Comparison of ENCODE assay signal across 14 mouse cellular contexts in the genomic region with DNA sequence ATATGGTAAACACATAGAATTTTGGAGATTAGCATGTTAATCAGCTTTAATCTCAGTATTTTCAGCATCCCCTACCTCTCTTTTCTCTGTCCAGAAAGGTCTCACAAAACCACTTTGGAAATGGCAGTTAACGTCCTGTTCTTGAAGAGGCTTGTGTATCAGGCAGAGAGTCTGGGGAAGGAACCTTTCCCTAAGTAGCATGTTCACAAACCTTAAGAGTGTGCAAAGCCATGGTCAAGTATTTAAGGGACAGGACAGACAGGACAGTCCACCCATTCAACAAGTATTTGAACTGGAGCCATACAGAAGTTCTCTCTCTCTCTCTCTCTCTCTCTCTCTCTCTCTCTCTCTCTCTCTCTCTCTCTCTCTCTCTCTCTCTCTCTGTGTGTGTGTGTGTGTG. TPM values are rescaled to one million over a fixed set of nuclear protein-coding genes. Genes with fewer than 3 reads are reported as not detected.
DNase-seq lines count a peak whose midpoint lies in the region; ATAC-seq and TF ChIP-seq lines count a peak whose summit lies in the region.
"Had no signal": no experiment of that assay in that cellular context is flagged by ENCODE, and none has a peak within 500 bp of the region (broad histone marks: within the 10 kb centered on the region; RNA-seq: fewer than 3 reads in every experiment).

No protein-coding gene starts in this region.

- DNase-seq in heart, embryonic 10.5 days (ENCODE audit: low spot score), result no peak
- DNase-seq in heart, postnatal 4 days, result no peak
- no peak for DNase-seq in stomach, postnatal 0 days (ENCODE audit: low spot score)
- no peak for DNase-seq in hindbrain, postnatal 0 days (ENCODE audit: low spot score)
- DNase-seq in retina, postnatal 1 day, result peak; percentile 16
- no peak for DNase-seq in left cerebral cortex, adult 9 months (ENCODE audit: low spot score in 2 of 2)

- H3K4me1 ChIP-seq in heart, embryonic 10.5 days, result peaks cover 22% of the 10 kb centered on the region
- H3K4me1 ChIP-seq in stomach, embryonic 16.5 days (ENCODE audit: control insufficient read depth, insufficient read depth, low read length), result peaks cover 11% of the 10 kb centered on the region
- H3K4me1 ChIP-seq in stomach, postnatal 0 days (replicated peaks; ENCODE audit: control insufficient read depth, insufficient read depth), result 0 out of 2 replicates have a peak, but pooled peaks cover 2% of the 10 kb centered on the region
- peaks cover 7% of the 10 kb centered on the region; the same call in 1 of the 2 replicates for H3K4me1 ChIP-seq in hindbrain, postnatal 0 days (ENCODE audit: insufficient read depth, low read length)
- H3K4me1 ChIP-seq in intestine, embryonic 16.5 days (ENCODE audit: control insufficient read depth, insufficient read depth, low read length), result peaks cover 15% of the 10 kb centered on the region

- TF ChIP-seq CTCF in stomach, postnatal 0 days (IDR thresholded peaks at IDR 0.05; ENCODE audit: low read depth), result no peak
- no peak for TF ChIP-seq CTCF in hindbrain, postnatal 0 days (IDR thresholded peaks at IDR 0.05; ENCODE audit: low read depth)

- H3K27ac ChIP-seq in heart, embryonic 10.5 days, result no peak overlapping the region
- H3K27ac ChIP-seq in stomach, embryonic 16.5 days (ENCODE audit: low read length), result no peak overlapping the region
- H3K27ac ChIP-seq in stomach, postnatal 0 days (replicated peaks), result no peak overlapping the region
- H3K27ac ChIP-seq in hindbrain, postnatal 0 days, result no peak overlapping the region
- H3K27ac ChIP-seq in intestine, embryonic 16.5 days (ENCODE audit: low read length), result no peak overlapping the region
- H3K27ac ChIP-seq: liver, embryonic 14.5 days had no signal

- no peak overlapping the region for H3K9ac ChIP-seq in stomach, embryonic 16.5 days (ENCODE audit: low read length)
- H3K9ac ChIP-seq in stomach, postnatal 0 days (ENCODE audit: low read length), result no peak overlapping the region
- H3K9ac ChIP-seq in hindbrain, postnatal 0 days (replicated peaks; ENCODE audit: low read length), result no peak overlapping the region
- no peak overlapping the region for H3K9ac ChIP-seq in intestine, embryonic 16.5 days (ENCODE audit: low read depth, low read length)
- H3K9ac ChIP-seq: liver, embryonic 14.5 days had no signal

- peaks cover 20% of the 10 kb centered on the region for H3K27me3 ChIP-seq in heart, embryonic 10.5 days (ENCODE audit: insufficient read depth, poor library complexity, severe bottlenecking)
- H3K27me3 ChIP-seq in stomach, embryonic 16.5 days (ENCODE audit: control insufficient read depth, insufficient read depth, low read length), result no peaks in the 10 kb centered on the region; the same call in 1 of the 2 replicates
- H3K27me3 ChIP-seq in stomach, postnatal 0 days (ENCODE audit: control insufficient read depth, insufficient read depth, low read length), result 0 out of 2 replicates have a peak, but pooled peaks cover 2% of the 10 kb centered on the region
- no peaks in the 10 kb centered on the region for H3K27me3 ChIP-seq in hindbrain, postnatal 0 days (ENCODE audit: insufficient read depth, low read length)
- peaks cover 9% of the 10 kb centered on the region; the same call in 1 of the 2 replicates for H3K27me3 ChIP-seq in intestine, embryonic 16.5 days (replicated peaks; ENCODE audit: control insufficient read depth, insufficient read depth, low read length)

- 59% methylated on average over 1 of the region's 1 CpGs for WGBS in heart, embryonic 10.5 days
- WGBS in stomach, embryonic 16.5 days, result 45% methylated on average over 1 of the region's 1 CpGs
- 46% methylated on average over 1 of the region's 1 CpGs for WGBS in stomach, postnatal 0 days
- 21% methylated on average over 1 of the region's 1 CpGs for WGBS in hindbrain, postnatal 0 days
- 62% methylated on average over 1 of the region's 1 CpGs for WGBS in intestine, embryonic 16.5 days

- H3K4me2 ChIP-seq in stomach, embryonic 16.5 days (ENCODE audit: low read depth, low read length), result peak overlapping the region; percentile 99; the same call in 1 of the 2 replicates
- no peak overlapping the region for H3K4me2 ChIP-seq in stomach, postnatal 0 days (replicated peaks; ENCODE audit: low read depth)
- H3K4me2 ChIP-seq in hindbrain, postnatal 0 days (ENCODE audit: low read depth, low read length), result peak overlapping the region; percentile 92
- H3K4me2 ChIP-seq in intestine, embryonic 16.5 days (ENCODE audit: low read depth, low read length), result no peak overlapping the region

- H3K9me3 ChIP-seq in heart, embryonic 10.5 days, result no peaks in the 10 kb centered on the region
- no peaks in the 10 kb centered on the region for H3K9me3 ChIP-seq in stomach, embryonic 16.5 days (replicated peaks; ENCODE audit: control insufficient read depth, low read length)
- no peaks in the 10 kb centered on the region for H3K9me3 ChIP-seq in stomach, postnatal 0 days (ENCODE audit: control insufficient read depth, low read length)
- no peaks in the 10 kb centered on the region for H3K9me3 ChIP-seq in hindbrain, postnatal 0 days (ENCODE audit: low read length)
- no peaks in the 10 kb centered on the region for H3K9me3 ChIP-seq in intestine, embryonic 16.5 days (ENCODE audit: control insufficient read depth, low read length)

- ATAC-seq in stomach, embryonic 16.5 days (ENCODE audit: insufficient read depth, low FRiP score), result no peak
- no peak for ATAC-seq in stomach, postnatal 0 days (ENCODE audit: low FRiP score, low TSS enrichment)
- ATAC-seq in hindbrain, postnatal 0 days, result no peak
- no peak for ATAC-seq in intestine, embryonic 16.5 days

- TF ChIP-seq EP300 in stomach, postnatal 0 days (optimal IDR thresholded peaks at IDR 0.05), result no peak

- no peaks in the 10 kb centered on the region for H3K36me3 ChIP-seq in heart, embryonic 10.5 days
- H3K36me3 ChIP-seq in stomach, embryonic 16.5 days (ENCODE audit: control insufficient read depth, insufficient read depth, low read length), result no peaks in the 10 kb centered on the region
- no peaks in the 10 kb centered on the region for H3K36me3 ChIP-seq in stomach, postnatal 0 days (ENCODE audit: control insufficient read depth, insufficient read depth, low read length)
- no peaks in the 10 kb centered on the region for H3K36me3 ChIP-seq in hindbrain, postnatal 0 days (ENCODE audit: insufficient read depth, low read length)
- no peaks in the 10 kb centered on the region for H3K36me3 ChIP-seq in intestine, embryonic 16.5 days (ENCODE audit: control insufficient read depth, insufficient read depth, low read length)

- H3K4me3 ChIP-seq in heart, embryonic 10.5 days, result peak overlapping the region; percentile 78; the same call in 1 of the 2 replicates
- no peak overlapping the region for H3K4me3 ChIP-seq in stomach, embryonic 16.5 days (replicated peaks; ENCODE audit: low read length)
- H3K4me3 ChIP-seq in stomach, postnatal 0 days (ENCODE audit: low read depth, low read length), result no peak overlapping the region
- no peak overlapping the region for H3K4me3 ChIP-seq in hindbrain, postnatal 0 days (ENCODE audit: low read length)
- H3K4me3 ChIP-seq in intestine, embryonic 16.5 days (ENCODE audit: low read length), result no peak overlapping the region

RNA-seq across cellular contexts. Expression of gene Fmn2, which starts 0.6 kb away (rescaled TPM):
- polyA plus RNA-seq in heart, embryonic 10.5 days (2016; fragmentation: Nextera tagmentation; extraction: Ambion mirVana), result 0.36 and 0.50 TPM in 2 replicates
- total RNA-seq in heart, postnatal 4 days (2021), result under 1 TPM; 0.36 to 0.52 TPM
- polyA plus RNA-seq in stomach, embryonic 16.5 days (2015; fragmentation: Nextera tagmentation; extraction: Ambion mirVana), result 0.61 and 0.89 TPM in 2 replicates
- polyA plus RNA-seq in stomach, postnatal 0 days (2015; fragmentation: Nextera tagmentation; extraction: Ambion mirVana), result 0.48 and 0.67 TPM in 2 replicates
- 18.8 and 20.8 TPM in 2 replicates for total RNA-seq in hindbrain, postnatal 0 days (2014; rRNA removed)
- 6.8 and 7.8 TPM in 2 replicates for polyA plus RNA-seq in hindbrain, postnatal 0 days (2015; fragmentation: Nextera tagmentation; extraction: Ambion mirVana)
- polyA plus RNA-seq in intestine, embryonic 16.5 days (2015; fragmentation: Nextera tagmentation; extraction: Ambion mirVana), result 0.62 and 0.73 TPM in 2 replicates
- total RNA-seq: MEL had no signal

RNA-seq across cellular contexts. Expression of gene Olfr220, which starts 59.1 kb away (rescaled TPM):
- polyA plus RNA-seq in heart, embryonic 10.5 days (2016; fragmentation: Nextera tagmentation; extraction: Ambion mirVana), result not detected in 2 replicates
- total RNA-seq in heart, postnatal 4 days (2021), result not detected
- polyA plus RNA-seq in stomach, embryonic 16.5 days (2015; fragmentation: Nextera tagmentation; extraction: Ambion mirVana), result not detected in 2 replicates
- polyA plus RNA-seq in stomach, postnatal 0 days (2015; fragmentation: Nextera tagmentation; extraction: Ambion mirVana), result 0.05 TPM in 1 of 2 replicates, not detected in the other
- not detected in 2 replicates for total RNA-seq in hindbrain, postnatal 0 days (2014; rRNA removed)
- not detected in 2 replicates for polyA plus RNA-seq in hindbrain, postnatal 0 days (2015; fragmentation: Nextera tagmentation; extraction: Ambion mirVana)
- not detected in 2 replicates for polyA plus RNA-seq in intestine, embryonic 16.5 days (2015; fragmentation: Nextera tagmentation; extraction: Ambion mirVana)
- total RNA-seq: left cerebral cortex, postnatal 10 days; megakaryocyte progenitor cell, adult 5-6 weeks; MEL had no signal
- polyA plus RNA-seq: heart, embryonic 16.5 days; liver, embryonic 14.5 days; thymus, postnatal 0 days had no signal

Comparison
In these comparisons a context has a peak if more than half of its experiments do, and no peak if none do; other contexts are left out.
1. H3K4me2 ChIP-seq: peak in stomach, embryonic 16.5 days (single experiment) and hindbrain, postnatal 0 days (single experiment); none in stomach, postnatal 0 days (single experiment) and intestine, embryonic 16.5 days (single experiment).